Mouse (Mus musculus) ES-CJ7 (cell line): ENCODE results near the gene Srrd.

ENCODE experiments used
- DNase-seq: peaks from one replicate; pipeline ENCODE4 v3.0.0; 2011; ENCODE audit warnings: low read depth, low spot score

Gene Srrd

GRCm38 (mm10) chr5:112320379-112320778 is 22.5 kb downstream of the Srrd start:
- DNase-seq, result no peak

- peak; percentile 93 for DNase-seq
These were observed 23.5 kb downstream of the Srrd start for GRCm38 (mm10) chr5:112319343-112319742.

GRCm38 (mm10) chr5:112317328-112317727 is 25.5 kb downstream of the Srrd start:
- DNase-seq, result no peak

GRCm38 (mm10) chr5:112316468-112316867 is 26.4 kb downstream of the Srrd start:
- DNase-seq, result no peak

GRCm38 (mm10) chr5:112313222-112313885 is 29.5 kb downstream of the Srrd start:
- no peak for DNase-seq

- DNase-seq, result no peak
These were observed 37.0 kb downstream of the Srrd start for GRCm38 (mm10) chr5:112305842-112306241.

- DNase-seq, result no peak
These were observed 40.5 kb downstream of the Srrd start for GRCm38 (mm10) chr5:112302310-112302709.

GRCm38 (mm10) chr5:112301694-112302093 is 41.1 kb downstream of the Srrd start:
- DNase-seq, result no peak

- no peak for DNase-seq
These were observed 42.0 kb downstream of the Srrd start for GRCm38 (mm10) chr5:112300721-112301308.

- no peak for DNase-seq
These were observed 42.7 kb downstream of the Srrd start for GRCm38 (mm10) chr5:112300112-112300511.

- DNase-seq, result peak; percentile 59
These were observed 43.4 kb downstream of the Srrd start for GRCm38 (mm10) chr5:112299399-112299798.

- DNase-seq, result no peak
These were observed 44.4 kb downstream of the Srrd start for GRCm38 (mm10) chr5:112298226-112298988.

- DNase-seq, result peak; percentile 38
These were observed 45.6 kb downstream of the Srrd start for GRCm38 (mm10) chr5:112297257-112297656.

GRCm38 (mm10) chr5:112296404-112297181 is 46.2 kb downstream of the Srrd start:
- no peak for DNase-seq

- DNase-seq, result no peak
These were observed 47.3 kb downstream of the Srrd start for GRCm38 (mm10) chr5:112295564-112295963.

GRCm38 (mm10) chr5:112295162-112295561 is 47.7 kb downstream of the Srrd start:
- peak; percentile 83 for DNase-seq

GRCm38 (mm10) chr5:112294696-112295095 is 48.1 kb downstream of the Srrd start:
- no peak for DNase-seq

- DNase-seq, result no peak
These were observed 49.0 kb downstream of the Srrd start for GRCm38 (mm10) chr5:112293800-112294199.

GRCm38 (mm10) chr5:112292343-112292980 is 50.4 kb downstream of the Srrd start:
- no peak for DNase-seq

GRCm38 (mm10) chr5:112291866-112292265 is 51.0 kb downstream of the Srrd start:
- DNase-seq, result no peak

GRCm38 (mm10) chr5:112290536-112290880 is 52.3 kb downstream of the Srrd start:
- no peak for DNase-seq
